Mouse (Mus musculus) small intestine, adult 2 months (tissue): ENCODE results near the gene Rcor2. TPM values are rescaled to one million over a fixed set of nuclear protein-coding genes. Genes with fewer than 3 reads are reported as not detected.

Source experiments
- H3K27ac ChIP-seq: fragments of 200-500 bp; 2 replicates; pipeline ENCODE4 v1.5.1; 2012; ENCODE audit warnings: low read depth, low read length, control low read depth, inconsistent platforms; ENCODE audit not compliant: insufficient read depth
- H3K27me3 ChIP-seq: fragments of 200-500 bp; 2 replicates; pipeline ENCODE4 v1.6.1; 2012; ENCODE audit warnings: mild to moderate bottlenecking, moderate library complexity, low read length, inconsistent platforms; ENCODE audit not compliant: control insufficient read depth, insufficient read depth
- H3K36me3 ChIP-seq: fragments of 200-500 bp; 2 replicates; pipeline ENCODE4 v1.6.1; 2012; ENCODE audit warnings: mild to moderate bottlenecking, low read length, control low read depth, inconsistent platforms; ENCODE audit not compliant: control insufficient read depth, insufficient read depth
- H3K4me1 ChIP-seq: fragments of 200-500 bp; 2 replicates; pipeline ENCODE4 v1.6.1; 2012; ENCODE audit warnings: low read length, inconsistent platforms, mixed read lengths; ENCODE audit not compliant: control insufficient read depth, insufficient read depth, insufficient read length
- H3K4me3 ChIP-seq: fragments of 200-500 bp; 2 replicates; pipeline ENCODE4 v1.5.1; 2012; ENCODE audit warnings: low read depth, mild to moderate bottlenecking, control low read depth, inconsistent platforms, low read length, moderate library complexity
- CTCF ChIP-seq: fragments of 200-500 bp; IDR thresholded peaks from 2 replicates; pipeline ENCODE4 v1.5.1; 2012; ENCODE audit warnings: low read depth, mild to moderate bottlenecking, control low read depth, inconsistent platforms, low read length, moderate library complexity, mixed read lengths; ENCODE audit not compliant: insufficient replicate concordance, insufficient read length; ENCODE audit errors: extremely low read depth
- POLR2A ChIP-seq: fragments of 200-500 bp; IDR thresholded peaks from 2 replicates; pipeline ENCODE4 v1.6.1; 2012; ENCODE audit warnings: low read depth, mild to moderate bottlenecking, control low read depth, inconsistent platforms, low read length, moderate library complexity
- WGBS: fragments of 180-500 bp; shearing (Covaris S2); methylation state at CpG from one replicate; pipeline ENCODE4 v1.1.7; 2018; 5-methylcytosine and 5-hydroxymethylcytosine counted together
- polyA plus RNA-seq: library from polyadenylated mRNA; depleted of rRNA; stranded (reverse); fragments of >200 nt; gene quantifications from 2 replicates; pipeline ENCODE4 v1.2.3, GENCODE M21; 2012; rRNA removed

Rcor2 gene
- polyA plus RNA-seq, 1 experiment, result 1.8 TPM

DNA sequence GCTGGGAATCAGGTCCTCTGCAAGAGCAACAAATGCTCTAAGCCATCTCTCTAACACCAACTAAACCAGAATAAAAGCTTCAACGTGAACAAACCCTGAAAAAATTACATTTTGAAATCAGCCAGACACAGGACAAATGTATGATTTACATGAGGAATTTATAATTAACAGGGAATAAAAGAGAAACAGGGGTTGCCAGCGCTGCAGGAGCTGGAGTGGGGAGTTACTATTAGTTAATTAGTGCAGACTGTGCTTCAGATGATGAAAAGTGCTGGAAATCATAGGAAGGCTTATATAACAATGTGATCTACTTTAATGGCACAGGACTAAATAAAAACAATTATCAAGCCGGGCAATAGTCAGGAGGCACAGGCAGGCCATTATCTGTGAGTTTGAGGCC, 54.3 kb downstream of the Rcor2 start:
- no peak for TF ChIP-seq CTCF
- TF ChIP-seq POLR2A, result no peak
- H3K36me3 ChIP-seq, result 0 out of 2 replicates have a peak, but pooled peaks cover 1% of the 10 kb centered on the region
- 81% methylated on average over 3 of the region's 3 CpGs for WGBS
- peaks cover 6% of the 10 kb centered on the region; the same call in 1 of the 2 replicates for H3K4me1 ChIP-seq
- H3K27me3 ChIP-seq, result no peaks in the 10 kb centered on the region
- no peak overlapping the region for H3K27ac ChIP-seq
- no peak overlapping the region for H3K4me3 ChIP-seq

Other genes starting within 250 kb of the Rcor2 start
- 10.2 and 18.6 TPM in 2 replicates for gene Fermt3, start 247.9 kb upstream of the Rcor2 start, polyA plus RNA-seq
- 15.2 and 21.4 TPM in 2 replicates for gene Stip1, start 227.4 kb upstream of the Rcor2 start, polyA plus RNA-seq
- gene Macrod1, start 210.5 kb upstream of the Rcor2 start, polyA plus RNA-seq, result 30.1 and 37.2 TPM in 2 replicates
- 0.06 and 0.22 TPM in 2 replicates for gene Flrt1, start 161.6 kb upstream of the Rcor2 start, polyA plus RNA-seq
- gene Otub1, start 61.0 kb upstream of the Rcor2 start, polyA plus RNA-seq, result 61.9 and 113 TPM in 2 replicates
- gene Cox8a, start 49.7 kb upstream of the Rcor2 start, polyA plus RNA-seq, result 3,019 and 4,573 TPM in 2 replicates
- gene Naa40, start 26.1 kb upstream of the Rcor2 start, polyA plus RNA-seq, result 8.2 and 13.1 TPM in 2 replicates
- 91.2 and 279 TPM in 2 replicates for gene Mark2, start 74.5 kb downstream of the Rcor2 start, polyA plus RNA-seq
- gene Spindoc, start 115.7 kb downstream of the Rcor2 start, polyA plus RNA-seq, result 5.5 and 15.1 TPM in 2 replicates
- 8.3 and 11.9 TPM in 2 replicates for gene 2700081O15Rik, start 150.3 kb downstream of the Rcor2 start, polyA plus RNA-seq
- 66.3 and 95.6 TPM in 2 replicates for gene Rtn3, start 216.0 kb downstream of the Rcor2 start, polyA plus RNA-seq
- 1.3 and 2.6 TPM in 2 replicates for gene Atl3, start 226.7 kb downstream of the Rcor2 start, polyA plus RNA-seq